Mouse (Mus musculus) erythroblast, embryonic 14.5 days (primary cell): ENCODE results near the gene Pgpep1l.

Experiments
- GATA1 ChIP-seq: IDR thresholded peaks from 2 replicates; pipeline ENCODE4 v1.6.1; 2012; ENCODE audit warnings: low read length, inconsistent platforms, mixed read lengths
- TAL1 ChIP-seq: IDR thresholded peaks from 3 replicates; pipeline ENCODE4 v1.6.1; 2012; ENCODE audit warnings: low read length, inconsistent platforms, mixed read lengths

- TF ChIP-seq TAL1 (no peak), GATA1 (no peak)
Measured at GRCm38 (mm10) chr7:68210417-68210816, 53.6 kb downstream of the Pgpep1l start.
